Mouse (Mus musculus): ENCODE data around the gene Card10. TPM values are rescaled to one million over a fixed set of nuclear protein-coding genes. Genes with fewer than 3 reads are reported as not detected.

Card10 gene
- polyA plus RNA-seq, 2 experiments: 5.1 to 9.0 TPM

DNA sequence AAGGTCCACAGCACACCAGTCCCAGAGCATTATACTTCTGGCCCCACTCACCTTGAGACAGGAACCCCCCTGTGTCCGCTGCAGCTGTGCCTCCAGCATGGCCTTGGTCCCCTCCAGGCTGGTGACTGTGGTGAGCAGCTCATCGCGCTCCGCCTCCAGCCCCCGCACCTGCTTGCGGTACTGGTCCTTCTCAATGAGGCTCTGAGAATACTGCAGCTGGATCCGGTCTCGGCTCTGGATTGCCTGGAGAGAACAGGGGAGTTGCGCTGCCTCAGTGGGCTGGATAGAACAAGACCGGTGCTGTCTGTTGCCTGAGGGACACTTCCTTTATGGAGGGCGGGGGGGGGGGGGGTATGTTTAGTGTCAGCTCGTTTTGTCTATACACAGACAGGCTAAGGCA is 11.9 kb downstream of the Card10 start:
- WGBS: 68% methylated on average over 11 of the region's 12 CpGs
- Histone ChIP-seq H3K27ac (replicated peaks; ENCODE audit: low read depth, low read length) (no peak overlapping the region), H3K36me3 (ENCODE audit: control insufficient read depth, insufficient read depth, low read length) (no peaks in the 10 kb centered on the region), H3K27me3 (ENCODE audit: control insufficient read depth, insufficient read depth, low read length) (peaks cover 48% of the 10 kb centered on the region), H3K9ac (ENCODE audit: low read depth, low read length, severe bottlenecking) (no peak overlapping the region), H3K4me2 (replicated peaks; ENCODE audit: low read depth, low read length, severe bottlenecking) (no peak overlapping the region), H3K4me3 (replicated peaks; ENCODE audit: low read length) (no peak overlapping the region), H3K4me1 (ENCODE audit: control insufficient read depth, insufficient read depth, low read length) (peaks cover 3% of the 10 kb centered on the region; the same call in 1 of the 2 replicates), H3K9me3 (ENCODE audit: control insufficient read depth, low read length) (no peaks in the 10 kb centered on the region)
- no peak for ATAC-seq (ENCODE audit: low FRiP score, low read depth)
- no peak for TF ChIP-seq POLR2A (IDR thresholded peaks at IDR 0.05; ENCODE audit: borderline replicate concordance, extremely low read depth, insufficient read depth, insufficient read length)
- DNase-seq (ENCODE audit: low spot score): no peak

DNA sequence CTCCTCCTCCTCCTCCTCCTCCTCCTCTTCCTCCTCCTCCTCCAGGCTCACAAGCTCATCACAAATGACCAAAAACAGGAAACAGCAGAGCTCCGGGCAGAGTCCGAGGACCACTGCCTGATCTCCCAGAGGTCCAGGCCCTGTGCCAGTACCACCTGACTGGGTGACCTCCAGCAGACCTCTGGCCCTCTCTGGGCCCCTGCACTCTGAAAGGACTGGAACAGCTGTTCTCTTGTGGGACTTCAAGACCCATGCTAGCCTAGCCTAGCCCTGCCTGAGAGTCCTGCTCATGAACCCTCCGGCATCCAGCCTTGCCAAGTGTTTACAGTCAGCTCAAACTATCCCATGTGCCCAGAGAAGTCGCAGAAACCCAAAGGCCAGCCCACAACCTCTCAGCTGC is 12.4 kb downstream of the Card10 start:
- H3K27ac ChIP-seq (replicated peaks; ENCODE audit: low read depth, low read length): no peak overlapping the region
- H3K9ac ChIP-seq (ENCODE audit: low read depth, low read length, severe bottlenecking): no peak overlapping the region

DNA sequence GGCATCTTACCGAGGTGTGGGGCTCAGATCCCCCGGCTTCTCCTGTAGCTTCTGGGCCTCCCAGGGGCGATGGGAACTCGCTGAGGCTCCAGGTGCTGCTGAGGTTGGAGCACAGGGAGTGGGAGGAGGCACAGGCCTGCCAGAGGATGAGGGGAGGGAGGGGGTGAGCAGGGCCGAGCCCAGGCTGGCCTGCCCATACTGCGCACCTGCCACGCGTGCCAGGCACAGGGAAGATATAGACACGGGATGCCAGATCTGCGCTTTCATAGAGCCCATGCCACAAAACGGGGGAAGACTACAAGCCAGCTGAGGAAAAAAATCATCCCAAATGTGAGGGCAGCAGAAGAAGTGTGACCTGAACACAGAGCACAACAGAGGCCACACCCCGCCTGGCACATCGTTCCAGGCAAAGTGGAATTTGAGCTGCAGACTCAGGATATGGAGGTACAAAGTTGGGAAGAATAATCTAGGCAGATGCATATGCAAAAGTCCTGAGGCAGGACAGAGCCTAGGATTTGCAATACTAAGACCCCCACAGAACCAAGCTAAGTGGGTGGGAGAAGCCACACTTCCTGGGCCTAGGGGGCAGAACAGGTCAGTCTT is 13.0 kb downstream of the Card10 start:
- Histone ChIP-seq H3K9ac (ENCODE audit: low read depth, low read length, severe bottlenecking) (no peak overlapping the region), H3K27ac (replicated peaks; ENCODE audit: low read depth, low read length) (no peak overlapping the region), H3K27me3 (ENCODE audit: control insufficient read depth, insufficient read depth, low read length) (peaks cover 38% of the 10 kb centered on the region; the same call in 1 of the 2 replicates), H3K36me3 (ENCODE audit: control insufficient read depth, insufficient read depth, low read length) (no peaks in the 10 kb centered on the region), H3K4me1 (ENCODE audit: control insufficient read depth, insufficient read depth, low read length) (no peaks in the 10 kb centered on the region), H3K4me3 (replicated peaks; ENCODE audit: low read length) (no peak overlapping the region), H3K4me2 (replicated peaks; ENCODE audit: low read depth, low read length, severe bottlenecking) (no peak overlapping the region), H3K9me3 (ENCODE audit: control insufficient read depth, low read length) (no peaks in the 10 kb centered on the region)
- no peak for ATAC-seq (ENCODE audit: low FRiP score, low read depth)
- 81% methylated on average over 13 of the region's 13 CpGs for WGBS
- DNase-seq (ENCODE audit: low spot score): no peak
- TF ChIP-seq POLR2A (IDR thresholded peaks at IDR 0.05; ENCODE audit: borderline replicate concordance, extremely low read depth, insufficient read depth, insufficient read length): no peak

More for the DNA sequence above, 12.4 kb downstream of the Card10 start:
- WGBS: 50% methylated on average over 4 of the region's 4 CpGs
- H3K27me3 ChIP-seq (ENCODE audit: control insufficient read depth, insufficient read depth, low read length): peaks cover 43% of the 10 kb centered on the region
- no peaks in the 10 kb centered on the region for H3K4me1 ChIP-seq (ENCODE audit: control insufficient read depth, insufficient read depth, low read length)
- H3K4me3 ChIP-seq (replicated peaks; ENCODE audit: low read length): no peak overlapping the region
- DNase-seq (ENCODE audit: low spot score) (no peak), ATAC-seq (ENCODE audit: low FRiP score, low read depth) (no peak; the same call in 1 of the 2 replicates)
- TF ChIP-seq POLR2A (IDR thresholded peaks at IDR 0.05; ENCODE audit: borderline replicate concordance, extremely low read depth, insufficient read depth, insufficient read length): no peak
- no peaks in the 10 kb centered on the region for H3K9me3 ChIP-seq (ENCODE audit: control insufficient read depth, low read length)
- no peaks in the 10 kb centered on the region for H3K36me3 ChIP-seq (ENCODE audit: control insufficient read depth, insufficient read depth, low read length)
- H3K4me2 ChIP-seq (replicated peaks; ENCODE audit: low read depth, low read length, severe bottlenecking): no peak overlapping the region

DNA sequence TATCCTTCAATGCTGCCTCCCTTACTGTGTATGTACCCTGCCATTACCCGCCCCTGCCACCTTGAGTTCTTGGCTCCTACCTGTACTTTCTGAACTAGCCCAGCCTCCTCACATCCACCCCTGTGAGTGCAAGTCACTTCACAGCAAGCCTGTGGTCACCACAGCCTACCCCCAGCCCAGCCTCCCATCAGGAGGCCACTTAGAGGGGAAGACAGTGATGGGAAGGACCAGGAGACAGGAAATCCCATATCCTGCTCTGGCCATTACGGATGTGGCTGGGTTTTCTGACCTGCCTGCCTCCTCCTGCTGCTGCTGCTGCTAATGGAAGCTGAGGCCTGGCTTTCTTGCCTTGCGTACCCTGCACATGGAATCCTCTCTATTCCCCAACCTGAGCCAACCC is 14.8 kb downstream of the Card10 start:
- Histone ChIP-seq H3K27ac (replicated peaks; ENCODE audit: low read depth, low read length) (no peak overlapping the region), H3K4me3 (replicated peaks; ENCODE audit: low read length) (no peak overlapping the region), H3K4me2 (replicated peaks; ENCODE audit: low read depth, low read length, severe bottlenecking) (no peak overlapping the region), H3K36me3 (ENCODE audit: control insufficient read depth, insufficient read depth, low read length) (no peaks in the 10 kb centered on the region), H3K9me3 (ENCODE audit: control insufficient read depth, low read length) (no peaks in the 10 kb centered on the region), H3K27me3 (ENCODE audit: control insufficient read depth, insufficient read depth, low read length) (peaks cover 23% of the 10 kb centered on the region; the same call in 1 of the 2 replicates), H3K9ac (ENCODE audit: low read depth, low read length, severe bottlenecking) (no peak overlapping the region), H3K4me1 (ENCODE audit: control insufficient read depth, insufficient read depth, low read length) (no peaks in the 10 kb centered on the region)
- WGBS: 64% methylated on average over 3 of the region's 3 CpGs
- TF ChIP-seq POLR2A (IDR thresholded peaks at IDR 0.05; ENCODE audit: borderline replicate concordance, extremely low read depth, insufficient read depth, insufficient read length): no peak
- DNase-seq (ENCODE audit: low spot score): no peak
- ATAC-seq (ENCODE audit: low FRiP score, low read depth): no peak

DNA sequence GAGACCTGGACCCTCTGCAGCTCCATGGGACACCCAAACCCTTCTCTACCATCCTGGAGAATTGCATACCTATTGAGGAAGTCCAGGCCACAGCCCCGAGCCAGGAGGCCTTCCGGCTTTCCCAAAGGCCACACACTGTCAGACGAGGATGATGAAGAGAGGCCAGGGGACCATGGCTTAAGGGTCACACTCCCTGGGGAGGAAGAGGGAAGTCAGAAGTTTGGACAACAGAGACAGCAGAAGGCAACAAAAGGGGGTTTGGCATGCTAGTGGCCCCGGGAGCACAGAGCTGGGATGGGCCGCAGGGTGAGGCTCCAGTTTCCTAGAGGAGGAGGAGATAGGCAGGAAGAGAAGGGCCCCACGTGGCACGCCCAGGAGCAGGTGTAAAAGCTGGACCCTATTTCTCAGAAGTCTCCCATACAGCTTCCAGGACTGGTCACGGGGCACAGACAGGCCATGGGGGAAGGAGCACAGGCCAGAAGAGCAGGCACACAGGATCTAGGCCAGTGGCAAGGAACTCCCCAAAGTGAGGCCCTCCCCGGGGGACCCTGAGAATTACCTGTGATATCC is 15.5 kb downstream of the Card10 start:
- Histone ChIP-seq H3K27ac (replicated peaks; ENCODE audit: low read depth, low read length) (no peak overlapping the region), H3K4me2 (replicated peaks; ENCODE audit: low read depth, low read length, severe bottlenecking) (no peak overlapping the region), H3K4me1 (ENCODE audit: control insufficient read depth, insufficient read depth, low read length) (no peaks in the 10 kb centered on the region), H3K9ac (ENCODE audit: low read depth, low read length, severe bottlenecking) (no peak overlapping the region), H3K4me3 (replicated peaks; ENCODE audit: low read length) (no peak overlapping the region), H3K36me3 (ENCODE audit: control insufficient read depth, insufficient read depth, low read length) (no peaks in the 10 kb centered on the region), H3K27me3 (ENCODE audit: control insufficient read depth, insufficient read depth, low read length) (peaks cover 19% of the 10 kb centered on the region; the same call in 1 of the 2 replicates), H3K9me3 (ENCODE audit: control insufficient read depth, low read length) (no peaks in the 10 kb centered on the region)
- TF ChIP-seq POLR2A (IDR thresholded peaks at IDR 0.05; ENCODE audit: borderline replicate concordance, extremely low read depth, insufficient read depth, insufficient read length): no peak
- DNase-seq (ENCODE audit: low spot score) (no peak), ATAC-seq (ENCODE audit: low FRiP score, low read depth) (no peak)
- 65% methylated on average over 9 of the region's 9 CpGs for WGBS
